Mouse (Mus musculus) hindbrain, embryonic 15.5 days (tissue): ENCODE results near the gene Nfxl1. TPM values are rescaled to one million over a fixed set of nuclear protein-coding genes. Genes with fewer than 3 reads are reported as not detected.

Experiments
- ATAC-seq: fragments of 200-750 bp; cut with Nextera tagmentation; 2 replicates; pipeline ENCODE4 v1.8.0; 2017; ENCODE audit warnings: low read depth, moderate number of reproducible peaks, moderate TSS enrichment; ENCODE audit not compliant: low FRiP score
- H3K27ac ChIP-seq: fragments of 300-500 bp; sonication (generic); replicated peaks from 2 replicates; pipeline ENCODE4 v1.5.1; 2015; ENCODE audit warnings: mild to moderate bottlenecking, inconsistent platforms
- H3K27me3 ChIP-seq: fragments of 300-500 bp; sonication (generic); 2 replicates; pipeline ENCODE4 v1.6.1; 2015; ENCODE audit warnings: control low read depth, inconsistent platforms
- H3K36me3 ChIP-seq: fragments of 300-500 bp; sonication (generic); 2 replicates; pipeline ENCODE4 v1.6.1; 2015; ENCODE audit warnings: control low read depth, inconsistent platforms
- H3K4me1 ChIP-seq: fragments of 300-500 bp; sonication (generic); replicated peaks from 2 replicates; pipeline ENCODE4 v1.6.1; 2015; ENCODE audit warnings: control low read depth, inconsistent platforms
- H3K4me2 ChIP-seq: fragments of 300-500 bp; sonication (generic); 2 replicates; pipeline ENCODE4 v1.6.1; 2015; ENCODE audit warnings: moderate library complexity, mild to moderate bottlenecking, inconsistent platforms
- H3K4me3 ChIP-seq: fragments of 300-500 bp; sonication (generic); 2 replicates; pipeline ENCODE4 v1.5.1; 2015; ENCODE audit warnings: mild to moderate bottlenecking, inconsistent platforms
- H3K9ac ChIP-seq: fragments of 300-500 bp; sonication (generic); 2 replicates; pipeline ENCODE4 v1.6.1; 2015; ENCODE audit warnings: inconsistent platforms
- H3K9me3 ChIP-seq: fragments of 300-500 bp; sonication (generic); 2 replicates; pipeline ENCODE4 v1.6.1; 2016; ENCODE audit warnings: control low read depth, inconsistent platforms
- WGBS: fragments of 180-500 bp; shearing (Covaris S2); methylation state at CpG from one replicate; pipeline ENCODE4 v1.1.7; 2015; 5-methylcytosine and 5-hydroxymethylcytosine counted together
- polyA plus RNA-seq: library from polyadenylated mRNA; unstranded; fragments of >200 nt; fragmentation: Nextera tagmentation; extraction: Ambion mirVana; gene quantifications from 2 replicates; pipeline ENCODE4 v1.2.1, GENCODE M21; 2015

The Nfxl1 gene
- polyA plus RNA-seq, 1 experiment from 2014 or later = 12.0 TPM

GRCm38 (mm10) chr5:72496756-72497155, 62.7 kb downstream of the Nfxl1 start:
- WGBS = 80% methylated on average over 4 of the region's 4 CpGs
- Histone ChIP-seq H3K36me3 (no peaks in the 10 kb centered on the region), H3K9ac (no peak overlapping the region), H3K4me2 (no peak overlapping the region), H3K9me3 (no peaks in the 10 kb centered on the region), H3K27ac (no peak overlapping the region), H3K4me3 (no peak overlapping the region), H3K4me1 (no peaks in the 10 kb centered on the region), H3K27me3 (0 out of 2 replicates have a peak, but pooled peaks cover 2% of the 10 kb centered on the region)
- ATAC-seq = no peak

GRCm38 (mm10) chr5:72493906-72494305, 65.6 kb downstream of the Nfxl1 start:
- no peak overlapping the region for H3K4me3 ChIP-seq
- no peaks in the 10 kb centered on the region for H3K36me3 ChIP-seq
- H3K4me2 ChIP-seq = no peak overlapping the region
- H3K9me3 ChIP-seq = no peaks in the 10 kb centered on the region
- H3K9ac ChIP-seq = no peak overlapping the region
- H3K27me3 ChIP-seq = no peaks in the 10 kb centered on the region
- WGBS = 73% methylated on average over 7 of the region's 7 CpGs
- no peak overlapping the region for H3K27ac ChIP-seq
- no peak for ATAC-seq
- no peaks in the 10 kb centered on the region for H3K4me1 ChIP-seq

GRCm38 (mm10) chr5:72491232-72491631, 68.3 kb downstream of the Nfxl1 start:
- ATAC-seq = no peak
- H3K9me3 ChIP-seq = no peaks in the 10 kb centered on the region
- no peaks in the 10 kb centered on the region for H3K27me3 ChIP-seq
- H3K4me2 ChIP-seq = no peak overlapping the region
- H3K4me3 ChIP-seq = no peak overlapping the region
- no peaks in the 10 kb centered on the region for H3K4me1 ChIP-seq
- 58% methylated on average over 2 of the region's 2 CpGs for WGBS
- H3K27ac ChIP-seq = no peak overlapping the region
- H3K36me3 ChIP-seq = no peaks in the 10 kb centered on the region
- no peak overlapping the region for H3K9ac ChIP-seq

- no peak for ATAC-seq
- Histone ChIP-seq H3K4me3 (no peak overlapping the region), H3K27ac (no peak overlapping the region), H3K9me3 (no peaks in the 10 kb centered on the region), H3K36me3 (no peaks in the 10 kb centered on the region), H3K4me2 (no peak overlapping the region), H3K9ac (no peak overlapping the region), H3K4me1 (no peaks in the 10 kb centered on the region), H3K27me3 (no peaks in the 10 kb centered on the region)
- WGBS = 31% methylated on average over 7 of the region's 7 CpGs
Observed at GRCm38 (mm10) chr5:72480456-72480855, 79.0 kb downstream of the Nfxl1 start.

- no peak overlapping the region for H3K4me3 ChIP-seq
- H3K36me3 ChIP-seq = no peaks in the 10 kb centered on the region
- WGBS = 75% methylated on average over 12 of the region's 12 CpGs
- no peaks in the 10 kb centered on the region for H3K9me3 ChIP-seq
- H3K4me2 ChIP-seq = no peak overlapping the region
- ATAC-seq = no peak
- no peak overlapping the region for H3K9ac ChIP-seq
- H3K27me3 ChIP-seq = no peaks in the 10 kb centered on the region
- no peaks in the 10 kb centered on the region for H3K4me1 ChIP-seq
- H3K27ac ChIP-seq = no peak overlapping the region
Observed at GRCm38 (mm10) chr5:72472317-72473009, 87.0 kb downstream of the Nfxl1 start.

GRCm38 (mm10) chr5:72471746-72472145, 87.7 kb downstream of the Nfxl1 start:
- Histone ChIP-seq H3K36me3 (no peaks in the 10 kb centered on the region), H3K4me3 (no peak overlapping the region), H3K9ac (no peak overlapping the region), H3K9me3 (no peaks in the 10 kb centered on the region), H3K4me1 (no peaks in the 10 kb centered on the region), H3K27ac (no peak overlapping the region), H3K27me3 (no peaks in the 10 kb centered on the region), H3K4me2 (no peak overlapping the region)
- ATAC-seq = no peak
- WGBS = 74% methylated on average over 7 of the region's 7 CpGs

GRCm38 (mm10) chr5:72464932-72465331, 94.6 kb downstream of the Nfxl1 start:
- H3K36me3 ChIP-seq = no peaks in the 10 kb centered on the region
- H3K4me1 ChIP-seq = no peaks in the 10 kb centered on the region
- H3K4me2 ChIP-seq = no peak overlapping the region
- no peak overlapping the region for H3K9ac ChIP-seq
- WGBS = 53% methylated on average over 3 of the region's 3 CpGs
- H3K9me3 ChIP-seq = no peaks in the 10 kb centered on the region
- no peak overlapping the region for H3K4me3 ChIP-seq
- no peaks in the 10 kb centered on the region for H3K27me3 ChIP-seq
- no peak overlapping the region for H3K27ac ChIP-seq
- no peak for ATAC-seq

Other genes starting within 250 kb of the Nfxl1 start
- gene Corin, start 55.2 kb downstream of the Nfxl1 start, polyA plus RNA-seq = 2.2 and 2.7 TPM in 2 replicates
- 5.0 TPM in 2 replicates for gene Zar1, start 21.6 kb upstream of the Nfxl1 start, polyA plus RNA-seq
- 7.5 and 8.1 TPM in 2 replicates for gene Gm5868, start 27.9 kb upstream of the Nfxl1 start, polyA plus RNA-seq
- not detected in 2 replicates for gene Cnga1, start 84.6 kb upstream of the Nfxl1 start, polyA plus RNA-seq
- 0.83 and 1.3 TPM in 2 replicates for gene Nipal1, start 88.1 kb upstream of the Nfxl1 start, polyA plus RNA-seq
- gene Txk, start 193.1 kb upstream of the Nfxl1 start, polyA plus RNA-seq = 0.16 and 0.17 TPM in 2 replicates